Mouse (Mus musculus): Measurements from ENCODE around the gene Pank1. TPM values are rescaled to one million over a fixed set of nuclear protein-coding genes. Genes with fewer than 3 reads are reported as not detected.

The Pank1 gene
- polyA plus RNA-seq, 1 experiment from 2014 or later: 8.0 TPM

GRCm38 (mm10) chr19:34844047-34844446 lies 35.2 kb downstream of the Pank1 start:
- no peak overlapping the region for H3K4me3 ChIP-seq
- WGBS: 75% methylated on average over 9 of the region's 9 CpGs
- no peak overlapping the region for H3K9ac ChIP-seq
- no peaks in the 10 kb centered on the region for H3K9me3 ChIP-seq
- peaks cover 15% of the 10 kb centered on the region for H3K36me3 ChIP-seq
- H3K27me3 ChIP-seq: no peaks in the 10 kb centered on the region
- no peak overlapping the region for H3K4me2 ChIP-seq
- no peak for ATAC-seq (ENCODE audit: low read depth)
- H3K4me1 ChIP-seq (replicated peaks): 0 out of 2 replicates have a peak, but pooled peaks cover 4% of the 10 kb centered on the region
- no peak overlapping the region for H3K27ac ChIP-seq (replicated peaks)

GRCm38 (mm10) chr19:34841719-34842506 lies 37.3 kb downstream of the Pank1 start:
- Histone ChIP-seq H3K9me3 (no peaks in the 10 kb centered on the region), H3K27me3 (no peaks in the 10 kb centered on the region), H3K4me3 (no peak overlapping the region), H3K9ac (no peak overlapping the region), H3K4me1 (replicated peaks) (0 out of 2 replicates have a peak, but pooled peaks cover 4% of the 10 kb centered on the region), H3K36me3 (peaks cover 15% of the 10 kb centered on the region), H3K4me2 (no peak overlapping the region), H3K27ac (replicated peaks) (no peak overlapping the region)
- peak; percentile 52; the same call in 1 of the 2 replicates for ATAC-seq (ENCODE audit: low read depth)
- WGBS: 58% methylated on average over 9 of the region's 9 CpGs

GRCm38 (mm10) chr19:34838624-34839023 lies 40.6 kb downstream of the Pank1 start:
- Histone ChIP-seq H3K4me3 (no peak overlapping the region), H3K4me2 (no peak overlapping the region), H3K36me3 (peaks cover 15% of the 10 kb centered on the region), H3K27me3 (no peaks in the 10 kb centered on the region), H3K9me3 (no peaks in the 10 kb centered on the region), H3K9ac (no peak overlapping the region), H3K27ac (replicated peaks) (no peak overlapping the region), H3K4me1 (replicated peaks) (0 out of 2 replicates have a peak, but pooled peaks cover 4% of the 10 kb centered on the region)
- 93% methylated on average over 9 of the region's 9 CpGs for WGBS
- ATAC-seq (ENCODE audit: low read depth): no peak

DNA sequence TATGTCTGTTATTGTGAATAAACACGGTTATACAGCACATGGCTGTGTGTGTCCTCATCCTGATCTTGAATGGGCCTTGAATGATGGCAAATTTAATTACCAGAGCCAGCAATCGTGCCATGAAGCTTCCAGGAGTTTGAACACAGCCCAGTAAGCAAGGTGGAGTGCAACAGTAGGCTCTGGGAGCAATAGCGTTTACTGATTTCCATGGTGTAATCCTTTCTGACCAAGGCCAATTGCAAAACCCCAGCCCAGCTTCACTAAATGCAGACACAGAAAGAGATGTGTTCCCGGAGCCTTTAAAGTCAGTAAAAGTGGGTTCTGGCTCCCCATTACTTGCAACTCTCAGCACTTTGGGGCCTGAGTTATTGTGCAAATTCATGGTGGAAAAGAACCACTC lies 47.6 kb downstream of the Pank1 start:
- H3K4me3 ChIP-seq: no peak overlapping the region
- ATAC-seq (ENCODE audit: low read depth): no peak
- WGBS: 90% methylated on average over 4 of the region's 4 CpGs
- H3K36me3 ChIP-seq: 0 out of 2 replicates have a peak, but pooled peaks cover 4% of the 10 kb centered on the region
- H3K27me3 ChIP-seq: no peaks in the 10 kb centered on the region
- no peak overlapping the region for H3K4me2 ChIP-seq
- H3K9ac ChIP-seq: no peak overlapping the region
- no peak overlapping the region for H3K27ac ChIP-seq (replicated peaks)
- H3K4me1 ChIP-seq (replicated peaks): no peaks in the 10 kb centered on the region
- H3K9me3 ChIP-seq: no peaks in the 10 kb centered on the region

DNA sequence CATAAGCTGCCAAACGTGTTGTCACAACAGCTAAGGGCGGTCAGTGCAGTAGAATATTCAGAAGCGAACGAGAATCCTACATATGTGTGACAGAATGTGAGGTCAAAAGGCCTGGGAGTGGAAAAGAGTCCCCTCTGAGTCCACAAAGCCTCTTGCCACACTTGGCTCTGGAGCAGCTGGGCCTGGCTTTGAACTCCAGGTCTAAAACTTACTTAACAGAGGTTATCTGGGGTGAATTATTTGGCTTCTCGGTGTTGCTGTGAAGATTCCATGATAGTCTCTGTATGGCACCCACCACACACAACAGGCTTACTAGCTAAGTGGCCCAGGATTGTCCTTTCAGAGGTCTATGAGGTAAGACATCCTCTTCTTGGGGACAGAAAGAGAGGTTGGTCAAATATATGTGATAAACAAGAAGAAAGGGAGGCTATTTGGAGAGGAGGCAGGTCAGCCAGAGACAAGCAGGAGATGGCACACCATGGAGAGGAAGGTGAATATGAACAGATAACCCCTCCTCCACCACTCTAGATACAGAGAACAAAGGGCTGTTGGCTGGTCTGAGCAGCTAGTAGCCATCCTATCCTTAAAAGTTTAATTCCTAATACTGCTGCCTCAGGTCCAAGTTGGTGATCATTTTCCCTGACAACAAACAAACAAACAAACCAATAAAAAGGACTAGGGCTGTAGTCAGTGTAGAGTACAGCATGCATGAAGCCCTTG lies 51.2 kb downstream of the Pank1 start:
- 93% methylated on average over 5 of the region's 5 CpGs for WGBS
- H3K36me3 ChIP-seq: 0 out of 2 replicates have a peak, but pooled peaks cover 7% of the 10 kb centered on the region
- ATAC-seq (ENCODE audit: low read depth): no peak

DNA sequence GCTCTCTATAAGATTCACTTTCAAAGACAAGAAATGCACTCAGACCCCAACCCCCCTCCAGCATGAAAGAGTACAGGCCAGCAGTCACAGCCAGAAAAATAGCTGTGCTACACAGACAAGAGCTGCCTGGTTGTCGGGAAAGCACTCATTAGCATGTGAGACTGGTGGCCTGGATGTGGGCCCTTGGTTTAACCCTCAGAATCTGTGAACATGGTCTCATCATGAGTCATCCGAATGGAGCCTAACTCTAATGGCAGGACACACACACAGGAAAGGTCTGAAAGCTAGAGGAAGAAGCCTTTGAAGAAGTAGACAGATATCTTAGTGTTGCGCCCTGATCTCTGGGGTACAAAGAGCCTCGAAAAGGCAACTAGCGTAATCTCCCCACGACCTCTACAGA lies 51.8 kb downstream of the Pank1 start:
- H3K4me1 ChIP-seq (replicated peaks): no peaks in the 10 kb centered on the region
- no peak overlapping the region for H3K9ac ChIP-seq
- H3K36me3 ChIP-seq: 0 out of 2 replicates have a peak, but pooled peaks cover 7% of the 10 kb centered on the region
- H3K4me2 ChIP-seq: no peak overlapping the region
- no peaks in the 10 kb centered on the region for H3K9me3 ChIP-seq
- no peaks in the 10 kb centered on the region for H3K27me3 ChIP-seq
- WGBS: 87% methylated on average over 6 of the region's 6 CpGs
- ATAC-seq (ENCODE audit: low read depth): no peak
- H3K4me3 ChIP-seq: no peak overlapping the region
- H3K27ac ChIP-seq (replicated peaks): no peak overlapping the region

More for the DNA sequence above, 51.2 kb downstream of the Pank1 start:
- Histone ChIP-seq H3K27ac (replicated peaks) (no peak overlapping the region), H3K9me3 (no peaks in the 10 kb centered on the region), H3K9ac (no peak overlapping the region), H3K4me3 (no peak overlapping the region), H3K4me1 (replicated peaks) (no peaks in the 10 kb centered on the region), H3K4me2 (no peak overlapping the region), H3K27me3 (no peaks in the 10 kb centered on the region)

DNA sequence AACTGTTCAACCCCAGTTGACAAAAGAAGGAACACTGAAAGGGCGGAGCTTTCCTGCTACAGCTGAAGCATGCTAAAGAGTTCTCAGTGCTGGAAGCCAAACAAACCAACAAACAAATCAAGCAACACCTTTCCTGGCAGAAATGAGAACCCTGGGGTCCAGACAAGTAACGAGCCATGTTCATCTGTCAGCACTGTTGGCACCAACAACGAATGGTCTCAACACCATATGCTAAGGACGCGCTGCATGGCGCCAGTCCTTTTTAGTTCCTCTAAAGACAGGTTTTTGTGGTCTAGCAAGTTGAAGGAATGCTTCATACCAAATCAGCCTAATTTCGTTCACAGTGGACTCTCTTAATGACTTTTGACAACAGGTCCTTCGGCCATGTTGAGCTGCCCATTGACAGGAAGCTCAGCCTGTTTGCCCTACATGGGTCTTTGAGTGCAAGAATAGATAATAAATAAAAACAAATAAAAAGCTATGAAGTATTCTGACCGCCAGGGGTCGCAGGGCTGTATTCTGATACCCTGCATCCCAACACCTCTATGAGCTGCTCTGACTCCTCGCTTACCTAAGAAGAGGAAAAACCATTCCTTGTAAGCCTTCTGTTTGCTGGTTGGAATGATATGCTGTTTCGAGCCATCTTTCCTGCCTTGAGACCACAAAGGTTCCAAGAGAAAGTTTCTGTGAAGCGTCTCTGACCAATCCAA lies 53.2 kb downstream of the Pank1 start:
- Histone ChIP-seq H3K27me3 (no peaks in the 10 kb centered on the region), H3K9ac (no peak overlapping the region), H3K9me3 (no peaks in the 10 kb centered on the region), H3K4me3 (no peak overlapping the region), H3K4me2 (no peak overlapping the region), H3K4me1 (replicated peaks) (no peaks in the 10 kb centered on the region), H3K27ac (replicated peaks) (no peak overlapping the region), H3K36me3 (peaks cover 9% of the 10 kb centered on the region; the same call in 1 of the 2 replicates)
- peak; percentile 47; the same call in 1 of the 2 replicates for ATAC-seq (ENCODE audit: low read depth)
- WGBS: 76% methylated on average over 13 of the region's 13 CpGs

DNA sequence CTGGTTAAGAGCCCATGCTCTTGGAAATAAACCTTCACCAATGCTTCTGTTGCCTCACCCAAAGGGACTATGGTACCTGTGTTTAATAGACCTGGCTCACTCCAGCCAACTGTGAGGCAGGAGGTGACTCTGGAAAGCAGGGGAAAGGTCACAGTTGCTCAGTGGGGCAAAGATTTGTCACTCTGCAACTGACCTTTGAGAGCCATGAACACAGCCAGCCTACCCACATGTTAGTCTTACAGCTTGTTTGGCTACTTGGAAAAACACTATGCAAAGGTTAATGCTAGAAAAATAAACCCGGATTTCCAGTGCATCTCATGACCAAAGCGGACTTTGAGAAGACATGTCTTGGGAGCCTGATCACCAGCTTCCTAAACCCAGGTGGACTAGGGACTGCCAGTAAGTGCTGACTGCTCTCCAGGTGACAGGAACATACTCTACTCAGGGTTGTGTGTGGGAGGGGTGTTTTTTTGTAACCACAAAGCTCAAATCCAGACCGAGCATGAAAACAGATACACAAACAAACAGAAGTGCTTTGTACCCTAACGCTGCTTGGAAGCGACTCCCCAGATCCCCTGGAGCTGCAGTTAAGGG lies 59.6 kb downstream of the Pank1 start:
- H3K4me1 ChIP-seq (replicated peaks): peaks cover 2% of the 10 kb centered on the region
- 89% methylated on average over 5 of the region's 5 CpGs for WGBS
- no peak for ATAC-seq (ENCODE audit: low read depth)

GRCm38 (mm10) chr19:34815371-34815770 lies 63.9 kb downstream of the Pank1 start:
- no peaks in the 10 kb centered on the region for H3K27me3 ChIP-seq
- no peak overlapping the region for H3K9ac ChIP-seq
- no peak overlapping the region for H3K4me2 ChIP-seq
- no peak overlapping the region for H3K27ac ChIP-seq (replicated peaks)
- no peak for ATAC-seq (ENCODE audit: low read depth)
- H3K36me3 ChIP-seq: 0 out of 2 replicates have a peak, but pooled peaks cover 6% of the 10 kb centered on the region
- H3K4me1 ChIP-seq (replicated peaks): peaks cover 4% of the 10 kb centered on the region
- H3K9me3 ChIP-seq: no peaks in the 10 kb centered on the region
- no peak overlapping the region for H3K4me3 ChIP-seq
- whole genome bisulfite sequencing: 90% methylated on average over 4 of the region's 4 CpGs

More for the DNA sequence above, 59.6 kb downstream of the Pank1 start:
- H3K27me3 ChIP-seq: no peaks in the 10 kb centered on the region
- no peaks in the 10 kb centered on the region for H3K9me3 ChIP-seq
- no peak overlapping the region for H3K4me2 ChIP-seq
- no peak overlapping the region for H3K27ac ChIP-seq (replicated peaks)
- peaks cover 16% of the 10 kb centered on the region; the same call in 1 of the 2 replicates for H3K36me3 ChIP-seq
- H3K9ac ChIP-seq: no peak overlapping the region
- no peak overlapping the region for H3K4me3 ChIP-seq

DNA sequence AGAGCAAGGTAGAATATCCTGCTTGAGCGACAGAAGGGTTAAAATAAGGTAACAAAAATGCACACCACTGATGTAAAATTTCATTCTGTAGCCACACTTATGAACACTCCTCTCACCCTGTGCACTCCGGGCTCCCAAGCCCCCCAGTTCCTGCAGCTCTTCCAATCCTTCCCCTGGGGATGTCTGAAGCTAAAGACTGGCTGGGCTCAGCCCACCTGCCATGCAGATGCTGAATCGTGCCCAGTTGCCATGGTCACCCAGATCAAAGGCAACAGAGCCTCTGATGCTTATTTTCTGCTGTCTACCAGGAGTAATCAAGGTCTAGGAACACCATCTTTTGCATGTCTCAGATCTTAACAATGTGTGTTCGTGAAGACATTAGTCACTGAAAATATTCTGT lies 64.6 kb downstream of the Pank1 start:
- H3K4me3 ChIP-seq: no peak overlapping the region
- ATAC-seq (ENCODE audit: low read depth): no peak
- 0 out of 2 replicates have a peak, but pooled peaks cover under 1% of the 10 kb centered on the region for H3K36me3 ChIP-seq
- H3K27ac ChIP-seq (replicated peaks): no peak overlapping the region
- peaks cover 4% of the 10 kb centered on the region for H3K4me1 ChIP-seq (replicated peaks)
- H3K9ac ChIP-seq: no peak overlapping the region
- no peak overlapping the region for H3K4me2 ChIP-seq
- 38% methylated on average over 4 of the region's 4 CpGs for WGBS
- no peaks in the 10 kb centered on the region for H3K9me3 ChIP-seq
- no peaks in the 10 kb centered on the region for H3K27me3 ChIP-seq

DNA sequence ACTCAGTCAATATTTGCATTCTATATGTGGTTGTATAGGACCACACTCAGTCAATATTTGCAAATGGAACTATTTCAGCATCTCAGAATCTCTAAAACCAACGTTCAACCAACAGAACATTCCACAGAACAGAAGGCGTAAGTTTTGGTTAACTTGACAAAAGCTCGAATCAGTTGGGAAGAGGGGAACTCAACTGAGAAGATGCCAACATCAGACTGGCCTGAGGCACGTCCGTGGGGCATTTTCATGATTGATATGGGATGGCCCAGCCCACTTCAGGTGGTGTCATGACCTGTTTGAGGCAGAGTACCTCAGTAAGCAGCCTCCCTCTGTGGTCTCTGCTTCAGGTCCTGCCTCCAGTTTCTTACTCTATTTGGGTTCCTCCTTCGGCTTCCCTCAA lies 65.3 kb downstream of the Pank1 start:
- Histone ChIP-seq H3K9me3 (no peaks in the 10 kb centered on the region), H3K9ac (no peak overlapping the region), H3K27ac (replicated peaks) (no peak overlapping the region), H3K36me3 (no peaks in the 10 kb centered on the region), H3K4me1 (replicated peaks) (peaks cover 4% of the 10 kb centered on the region), H3K4me2 (no peak overlapping the region), H3K4me3 (no peak overlapping the region), H3K27me3 (no peaks in the 10 kb centered on the region)
- ATAC-seq (ENCODE audit: low read depth): no peak
- 94% methylated on average over 6 of the region's 6 CpGs for WGBS
